Mouse (Mus musculus): ENCODE results near the gene Pias4. TPM values are rescaled to one million over a fixed set of nuclear protein-coding genes. Genes with fewer than 3 reads are reported as not detected.

Pias4 gene
- total RNA-seq, 2 experiments from 2014 or later: 34.0 to 34.4 TPM

DNA sequence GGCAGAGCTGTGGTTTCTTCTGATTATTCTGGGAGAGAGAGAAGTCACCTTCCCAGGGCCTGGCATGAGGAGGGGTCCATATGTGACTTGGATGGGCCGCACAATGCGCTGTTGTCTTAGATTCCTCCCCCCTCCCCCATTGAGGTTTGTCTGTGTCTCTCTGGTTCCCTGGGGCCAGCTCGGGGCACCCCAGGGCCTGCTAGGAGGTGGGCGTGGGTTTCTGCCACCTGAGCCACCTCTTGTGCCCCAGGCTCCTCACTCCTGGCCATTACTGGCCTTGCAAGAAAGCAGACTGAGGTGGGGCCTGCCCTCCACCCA, 28.2 kb downstream of the Pias4 start:
- DNase-seq (ENCODE audit: low spot score in 2 of 2): no peak

DNA sequence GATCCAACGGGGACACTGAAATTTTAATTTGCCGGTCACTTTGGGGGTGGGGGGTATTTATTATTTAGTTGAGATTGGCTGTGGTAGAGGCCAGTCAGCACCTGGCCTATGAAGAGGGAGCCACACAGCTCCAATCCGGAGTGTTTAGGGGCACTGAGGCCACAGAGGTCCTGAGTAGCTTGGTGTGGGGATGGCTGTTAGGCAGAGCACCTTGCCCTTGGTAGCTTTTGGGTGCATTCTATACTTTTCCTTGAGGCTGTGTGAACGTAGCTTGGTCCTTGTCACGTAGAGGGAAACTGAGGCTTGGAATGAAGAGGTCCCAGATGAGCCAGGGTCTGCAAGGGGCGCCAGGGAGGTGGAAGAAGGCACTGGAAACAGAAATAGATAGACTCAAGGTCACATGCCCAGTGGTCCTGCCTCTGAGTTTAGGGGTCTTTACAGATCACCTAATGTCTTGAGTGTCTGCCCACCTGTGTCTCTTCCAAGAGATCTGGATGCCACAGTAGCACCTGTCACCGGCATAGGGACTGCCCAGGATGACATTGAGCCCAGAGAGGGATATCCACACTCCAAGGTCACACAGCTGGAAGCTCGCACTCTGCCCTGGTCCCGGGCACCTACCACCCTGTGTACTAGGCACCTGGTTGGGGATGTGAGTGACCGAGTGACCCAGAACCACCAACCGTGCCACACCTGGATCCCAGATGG, 28.7 kb downstream of the Pias4 start:
- no peak for DNase-seq (ENCODE audit: low spot score in 2 of 2)

DNA sequence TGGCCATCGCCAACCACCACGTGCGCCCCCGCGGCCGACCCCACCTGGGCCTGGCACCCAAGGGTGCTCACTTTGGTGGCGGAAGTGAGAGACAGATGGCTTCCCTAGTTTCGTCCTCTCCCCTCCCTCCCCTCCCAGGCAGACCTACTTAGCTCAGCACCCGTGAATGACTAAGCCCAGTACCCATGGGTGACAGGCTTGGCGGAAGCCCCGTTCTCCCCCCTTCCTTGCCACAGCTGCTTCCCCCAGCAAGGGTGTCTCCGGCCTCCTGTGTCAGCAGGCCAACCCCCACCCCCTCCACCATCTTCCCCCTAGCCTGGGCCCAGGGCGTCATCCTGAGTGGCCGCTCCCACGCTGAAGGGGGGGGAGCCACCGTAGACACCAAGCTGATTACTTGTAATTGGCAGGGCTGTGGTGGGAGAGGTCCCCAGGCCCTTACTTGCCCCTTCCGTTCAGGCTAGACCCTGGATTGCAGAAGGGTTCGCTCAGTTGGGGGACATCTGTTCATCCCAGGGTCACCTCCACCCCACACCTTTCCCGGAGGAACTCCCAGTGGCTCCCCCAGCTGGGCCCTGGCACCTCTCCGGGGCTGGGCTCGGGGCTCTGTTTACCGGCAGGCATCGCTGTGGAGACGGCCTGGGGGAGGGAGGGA, 29.5 kb downstream of the Pias4 start:
- DNase-seq (ENCODE audit: low spot score in 2 of 2): no peak

DNA sequence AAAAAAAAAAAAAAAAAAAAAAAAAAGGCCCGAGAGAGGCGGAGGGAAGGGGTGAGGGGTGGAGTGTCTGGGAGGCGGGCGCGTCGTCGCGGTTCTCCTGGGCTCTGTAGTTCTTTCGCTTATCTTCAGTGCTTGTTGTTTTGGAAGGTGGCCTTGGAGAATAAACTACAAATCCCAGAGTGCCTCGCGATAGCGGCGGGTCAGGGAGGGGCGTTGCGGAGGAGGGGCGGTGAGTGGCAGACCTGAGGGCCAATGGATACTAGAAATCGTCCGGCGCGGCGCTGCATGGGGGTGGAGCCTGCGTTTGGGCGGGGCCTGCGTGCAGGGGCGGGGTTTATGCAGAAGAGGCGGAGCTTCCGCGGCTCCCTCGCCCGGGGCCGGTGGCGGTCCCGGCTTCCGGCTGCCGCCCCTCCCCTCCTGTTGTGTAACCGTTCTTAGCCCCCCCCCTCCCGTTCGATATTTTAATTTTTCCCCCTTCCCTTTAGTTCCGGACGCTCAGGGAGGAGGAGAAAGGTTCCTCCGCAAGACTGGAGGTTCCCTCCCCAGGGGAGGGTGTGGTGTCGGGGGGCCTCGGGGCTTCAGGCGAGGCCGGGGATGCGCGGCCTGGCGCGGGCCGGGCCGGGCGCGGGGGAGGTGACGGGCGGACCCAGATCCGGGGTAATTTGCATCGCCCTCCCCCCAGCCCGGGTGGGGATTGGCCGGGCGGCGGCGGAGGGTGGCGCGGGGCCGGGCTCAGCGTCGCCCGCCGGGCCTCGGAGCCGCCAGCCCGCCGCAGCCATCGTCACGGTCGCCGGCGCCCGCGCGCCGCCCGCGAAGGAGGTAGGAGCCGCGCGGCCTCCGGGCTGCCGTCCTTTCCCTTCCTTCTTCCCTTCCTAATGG, 30.2 kb downstream of the Pias4 start:
- peak; percentile 99 for DNase-seq (ENCODE audit: low spot score in 2 of 2)

DNA sequence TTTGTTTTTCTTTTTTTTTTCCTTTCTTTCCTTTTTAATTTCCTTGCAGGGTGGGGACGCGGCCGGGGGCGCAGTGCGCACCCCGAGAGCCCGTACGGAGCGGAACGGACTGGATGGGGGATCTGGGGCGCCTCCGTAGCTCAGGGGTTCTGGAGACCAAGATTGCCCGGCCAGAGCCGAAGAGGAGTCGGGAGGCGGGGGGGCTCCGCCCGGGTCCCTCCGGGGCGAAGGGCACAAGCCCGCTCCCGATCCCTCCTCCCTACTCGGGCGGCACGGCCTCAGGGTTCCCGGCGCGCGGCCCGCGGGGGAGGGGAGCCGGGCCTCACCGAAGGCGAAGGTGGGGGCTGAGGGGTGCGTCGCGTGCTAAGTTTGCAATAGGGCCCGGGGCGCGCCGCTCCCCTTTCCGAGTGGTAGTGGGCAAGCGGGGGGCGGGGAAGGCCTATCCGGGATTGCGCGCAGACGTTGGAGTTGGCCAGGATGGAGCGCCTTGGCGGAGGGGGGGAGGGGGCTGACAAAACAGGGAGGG, 31.0 kb downstream of the Pias4 start:
- DNase-seq (ENCODE audit: low spot score in 2 of 2): peak; percentile 63 to 72

DNA sequence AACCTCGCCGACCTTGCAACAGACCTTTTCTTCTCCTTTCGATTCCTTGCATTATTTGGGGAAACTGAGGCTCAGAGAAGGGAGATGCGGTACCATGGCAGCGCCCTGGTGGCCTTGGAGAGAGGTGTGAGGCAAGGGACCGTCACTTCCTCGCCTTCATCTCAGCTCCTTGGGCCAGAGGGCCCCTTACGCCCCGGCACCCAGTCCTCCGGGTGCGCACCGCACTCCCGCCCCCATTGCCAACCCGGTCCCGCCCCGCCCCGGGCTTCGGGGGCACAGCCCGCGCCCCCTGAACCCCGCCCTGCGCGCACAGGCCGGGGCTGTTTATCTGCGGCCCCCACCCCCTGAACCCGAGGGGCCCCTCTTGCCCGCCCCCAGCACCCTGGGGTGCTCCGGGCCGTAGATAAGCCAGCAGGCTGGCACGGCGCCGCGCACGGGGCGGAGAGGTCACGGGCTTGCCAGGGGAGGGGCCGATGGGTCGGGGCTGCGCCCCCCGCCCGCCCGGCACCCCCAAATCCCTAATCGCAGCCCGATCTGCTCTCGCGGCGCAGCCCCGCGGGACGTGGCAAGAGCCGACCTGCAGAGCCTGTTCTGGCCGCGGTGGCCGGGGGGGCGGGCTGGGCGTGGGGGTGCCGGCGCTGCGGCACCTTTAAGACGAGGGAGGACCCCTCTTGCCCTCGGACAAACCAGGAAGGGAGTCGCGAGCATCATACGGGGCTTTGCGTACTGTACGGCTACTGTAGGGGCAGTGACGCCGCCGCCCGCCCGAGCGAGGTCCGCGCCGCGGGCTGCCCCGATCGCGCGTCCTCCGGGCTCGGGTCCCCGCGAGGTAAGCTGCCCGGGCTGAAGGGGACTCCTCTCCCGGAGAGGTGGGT, 31.7 kb downstream of the Pias4 start:
- peak in 1 of 2 experiments; percentile 63 for DNase-seq (ENCODE audit: low spot score in 2 of 2)

DNA sequence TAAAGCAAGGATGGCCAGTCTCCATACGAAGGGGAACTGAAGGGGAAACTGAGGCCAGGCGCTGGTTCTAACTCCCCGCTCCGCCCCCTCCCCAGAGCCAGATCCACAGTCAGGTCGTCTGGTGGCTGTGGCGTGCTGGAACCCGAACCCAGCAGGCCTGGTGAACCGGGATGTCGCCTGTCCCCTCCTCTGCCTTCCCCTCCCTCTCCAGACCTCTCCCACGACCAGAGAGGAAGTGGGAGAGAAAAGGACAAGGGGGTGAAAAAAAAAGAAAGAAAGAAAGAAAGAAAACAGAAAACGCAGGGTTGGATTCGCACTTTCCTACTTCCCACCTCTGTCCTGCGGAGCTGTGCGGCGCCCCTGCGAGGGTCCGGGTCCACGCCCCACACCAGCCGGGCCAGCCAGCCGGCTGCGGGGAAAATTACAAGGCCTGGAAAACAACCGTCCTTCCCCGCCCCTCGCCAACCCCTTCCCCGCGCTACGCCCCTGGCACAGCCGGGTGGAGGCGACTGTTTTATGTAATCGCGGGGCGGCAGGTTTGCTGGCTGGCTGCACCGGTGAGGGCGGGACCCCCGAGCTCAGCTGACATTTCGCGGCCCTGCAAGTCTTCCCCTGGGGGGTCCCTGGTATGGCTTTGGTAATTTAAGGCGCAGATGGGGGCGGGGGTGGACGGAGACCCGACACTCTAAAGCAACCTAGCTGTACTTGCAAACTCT, 32.6 kb downstream of the Pias4 start, which contains the start of gene Zbtb7a:
Zbtb7a (plus strand) TSS at position 255 of the 716 bp plus-strand sequence.
- no peak for DNase-seq (ENCODE audit: low spot score in 2 of 2)

DNA sequence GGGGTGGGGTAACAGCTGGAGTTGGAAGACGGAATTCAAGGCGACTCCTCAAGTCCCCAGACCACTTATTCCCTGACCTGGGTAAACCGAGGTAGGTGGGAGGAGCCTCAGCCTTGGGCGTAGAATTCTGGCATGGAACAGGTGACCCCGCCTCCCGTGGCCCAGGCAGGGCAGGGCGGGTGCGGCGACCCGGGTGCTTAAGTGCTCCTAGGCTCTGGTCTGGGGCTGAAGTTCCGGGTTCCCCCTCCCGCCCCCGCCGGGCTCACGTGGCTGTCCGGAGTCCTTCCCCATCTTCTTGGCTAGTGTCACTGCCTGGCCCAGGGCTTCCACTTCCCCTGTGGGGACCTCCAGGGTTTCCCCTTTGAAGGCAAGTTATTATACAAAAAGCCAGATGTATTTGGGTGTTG, 33.5 kb downstream of the Pias4 start:
- no peak for DNase-seq (ENCODE audit: low spot score in 2 of 2)

DNA sequence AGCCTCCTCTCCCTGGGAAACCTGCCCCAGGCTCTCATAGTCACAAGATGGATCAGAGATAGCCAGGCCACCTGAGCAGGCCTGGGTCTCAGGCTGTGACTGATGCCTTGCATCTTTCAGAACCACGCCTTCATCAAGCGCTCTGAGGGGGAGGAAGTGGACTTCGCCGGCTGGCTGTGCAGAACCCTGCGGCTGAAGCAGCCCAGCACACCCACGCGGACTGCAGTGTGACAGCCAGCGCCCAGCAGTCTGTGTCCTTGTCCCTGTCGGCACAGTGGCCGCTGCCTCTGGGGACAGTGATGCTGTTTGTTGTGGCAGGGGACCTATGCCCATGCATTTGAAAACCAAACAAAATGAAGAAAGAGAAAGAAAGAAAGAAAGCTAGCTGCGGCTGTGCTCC, 44.2 kb downstream of the Pias4 start:
- DNase-seq (ENCODE audit: low spot score in 2 of 2): no peak

DNA sequence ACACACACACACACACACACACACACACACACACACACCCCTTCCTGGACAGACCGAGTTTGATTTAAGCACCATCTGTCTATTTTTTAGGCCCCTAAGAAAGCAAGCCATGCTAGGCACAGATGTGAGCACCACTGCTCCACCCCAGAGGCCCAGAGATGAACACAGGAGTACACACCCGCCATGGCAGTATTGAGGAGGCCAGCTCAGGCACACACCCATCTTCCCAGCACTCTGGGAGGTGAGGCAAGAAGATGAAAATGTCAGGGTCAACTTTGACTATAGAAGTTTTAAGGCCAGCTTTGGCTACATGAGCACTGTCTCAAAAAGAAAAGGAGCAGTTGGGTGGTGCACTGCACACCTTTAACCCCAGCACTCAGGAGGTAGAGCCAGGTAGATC, 44.8 kb downstream of the Pias4 start:
- DNase-seq (ENCODE audit: low spot score in 2 of 2): no peak

DNA sequence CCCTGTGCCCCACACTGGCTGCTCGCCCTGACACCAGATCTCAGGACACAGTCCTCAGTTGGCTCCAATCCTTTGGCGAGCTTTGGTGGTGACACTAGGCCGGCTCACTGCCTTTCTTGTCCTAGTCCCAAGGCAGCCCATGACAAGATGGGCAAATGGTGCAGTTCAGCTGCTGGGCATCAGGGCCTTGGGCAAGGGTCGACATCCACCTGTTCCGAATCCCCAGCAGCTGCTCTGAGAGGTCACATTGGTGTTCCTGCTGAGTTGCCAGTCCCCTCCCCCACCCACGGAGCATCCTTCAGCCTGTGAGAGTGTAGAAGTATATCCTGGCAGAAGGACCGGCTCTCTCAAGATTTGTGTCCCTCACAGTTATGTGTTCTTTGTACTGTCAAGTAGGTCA, 47.1 kb downstream of the Pias4 start:
- DNase-seq (ENCODE audit: low spot score in 2 of 2): no peak

DNA sequence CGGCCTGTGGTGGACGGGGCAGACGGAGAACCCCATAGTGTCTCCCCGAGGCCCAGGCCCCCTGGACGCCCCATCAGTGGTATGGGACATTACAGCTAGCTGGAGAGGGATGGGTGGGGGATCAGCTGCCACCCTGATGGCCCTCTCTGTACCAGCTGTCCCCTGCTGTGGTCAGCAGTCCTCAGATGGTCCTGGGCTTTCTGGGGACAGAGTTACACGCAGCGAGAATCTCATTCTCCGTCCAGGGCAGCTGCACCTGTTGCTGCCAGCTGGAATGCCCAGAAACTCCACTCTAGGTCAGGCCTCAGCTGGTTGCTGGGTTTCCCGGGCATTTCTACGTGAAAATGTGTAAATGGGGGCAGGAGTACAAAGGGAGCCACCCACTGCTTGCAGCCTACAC, 48.1 kb downstream of the Pias4 start:
- no peak for DNase-seq (ENCODE audit: low spot score in 2 of 2)

DNA sequence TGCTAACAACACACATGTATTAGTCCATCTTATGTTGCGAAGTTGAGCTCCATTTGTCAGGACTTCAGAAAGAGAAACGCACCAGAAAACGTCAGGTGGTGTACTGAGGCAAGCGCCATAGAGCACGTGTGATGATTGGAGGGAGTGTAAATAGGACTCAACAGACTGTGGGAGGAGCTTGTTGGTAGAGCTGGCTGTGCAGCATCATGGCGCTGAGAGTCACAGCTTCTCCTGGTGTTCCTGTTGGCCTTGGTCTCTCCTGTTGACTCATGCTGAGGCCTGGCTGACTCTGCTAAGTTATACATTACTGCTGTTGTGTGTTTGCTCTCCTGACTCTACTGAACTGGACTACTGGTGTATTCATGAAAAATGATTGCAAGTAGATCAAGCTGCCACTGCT, 54.8 kb downstream of the Pias4 start:
- no peak for DNase-seq (ENCODE audit: low spot score in 2 of 2)

DNA sequence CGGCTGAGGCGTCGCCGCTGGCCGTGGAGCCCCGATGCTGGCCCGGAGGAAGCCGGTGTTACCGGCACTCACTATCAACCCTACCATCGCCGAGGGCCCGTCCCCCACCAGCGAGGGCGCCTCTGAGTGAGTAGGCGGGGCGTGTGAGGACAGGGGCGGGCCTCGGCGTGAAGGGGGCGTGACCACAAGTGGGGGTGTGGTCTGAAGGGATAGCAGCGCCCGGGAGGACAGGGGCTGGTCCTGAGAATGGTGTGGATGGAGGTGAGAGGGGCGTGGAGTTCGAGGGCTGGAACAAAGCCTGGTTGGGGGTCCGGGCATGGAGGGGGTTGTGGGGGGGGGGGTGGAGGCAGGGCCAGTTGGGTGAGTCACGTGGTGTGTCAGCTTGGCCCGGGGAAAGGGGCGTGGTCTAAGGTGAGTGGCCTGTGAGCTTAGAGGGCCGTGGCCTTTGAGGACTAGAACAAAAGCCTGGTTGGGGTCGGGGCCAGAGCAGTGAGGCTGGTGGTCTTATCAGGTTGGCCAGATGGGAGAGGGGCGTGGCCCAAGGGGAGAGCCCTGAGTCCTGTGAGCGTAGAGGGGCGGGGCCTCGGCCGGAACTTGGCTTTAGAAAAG, 61.5 kb downstream of the Pias4 start:
- DNase-seq (ENCODE audit: low spot score in 2 of 2): peak; percentile 72 to 86

DNA sequence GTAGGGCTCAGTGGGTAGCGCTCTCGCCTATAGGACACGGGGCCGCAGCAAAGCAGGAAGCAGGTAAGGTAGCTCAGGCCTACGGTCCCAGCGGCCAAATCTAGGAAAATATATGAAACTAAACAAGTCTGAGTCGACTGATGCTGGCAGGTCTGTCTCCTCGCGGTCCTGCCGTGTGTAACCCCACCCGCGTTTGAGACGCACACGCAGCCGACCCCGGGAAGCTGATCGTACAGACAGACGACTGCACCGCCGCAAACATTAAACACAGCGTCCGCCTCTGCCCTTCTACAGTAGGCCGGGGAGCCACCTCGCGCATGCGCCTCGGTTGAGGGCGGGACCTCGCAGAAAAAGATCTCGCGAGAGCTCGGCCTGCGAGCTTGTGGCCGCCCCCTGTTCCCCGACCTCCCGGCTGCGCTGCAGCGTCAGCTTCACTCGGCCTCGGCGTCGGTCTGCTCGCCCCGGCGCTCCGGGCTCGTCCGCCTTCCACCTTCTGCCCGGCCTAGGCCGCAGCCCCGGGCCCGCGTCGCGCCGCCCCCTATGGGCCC, 62.1 kb downstream of the Pias4 start, which contains the start of gene Map2k2:
Map2k2 (plus strand) TSS at position 351 of the 548 bp plus-strand sequence.
- DNase-seq (ENCODE audit: low spot score in 2 of 2): peak; percentile 92 to 97

Measured in adrenal gland, postnatal 4 days (tissue).